Mouse (Mus musculus): ENCODE data around the gene Ly6g5c. TPM values are rescaled to one million over a fixed set of nuclear protein-coding genes. Genes with fewer than 3 reads are reported as not detected.
"Not testable (repeated sequence)": the region's sequence is repeated elsewhere in the genome, so short reads cannot be mapped to it uniquely, and the experiment has no call there.

Gene Ly6g5c
- polyA plus RNA-seq, 1 experiment, result not detected

DNA sequence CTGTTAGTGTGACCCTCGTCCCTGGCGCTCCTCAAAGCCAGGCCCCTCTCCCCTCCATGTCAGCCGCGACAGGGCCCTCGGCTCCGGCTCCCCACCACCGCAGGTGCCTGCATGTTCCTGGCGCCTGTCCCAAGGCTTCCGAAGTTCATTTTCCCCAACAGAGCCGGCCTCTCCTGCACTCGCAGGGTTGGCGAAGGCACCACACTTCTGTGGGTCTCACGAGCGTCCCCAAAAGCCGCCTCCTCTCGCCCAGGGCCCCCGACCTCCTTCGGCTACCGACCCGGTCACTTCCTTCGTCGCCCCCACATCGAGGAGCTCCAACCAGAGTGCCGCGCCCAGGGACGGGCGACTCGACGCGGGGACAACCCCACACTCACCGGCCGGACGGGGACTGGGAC lies 12.7 kb downstream of the Ly6g5c start:
- Histone ChIP-seq H3K27ac (replicated peaks; ENCODE audit: low read depth, low read length) (peak overlapping the region; percentile 56), H3K4me3 (ENCODE audit: insufficient read depth, low read depth, low read length) (peak overlapping the region; percentile 92), H3K4me1 (ENCODE audit: control insufficient read depth, insufficient read depth, insufficient read length, low read length) (peaks cover 2% of the 10 kb centered on the region; the same call in 1 of the 2 replicates)

DNA sequence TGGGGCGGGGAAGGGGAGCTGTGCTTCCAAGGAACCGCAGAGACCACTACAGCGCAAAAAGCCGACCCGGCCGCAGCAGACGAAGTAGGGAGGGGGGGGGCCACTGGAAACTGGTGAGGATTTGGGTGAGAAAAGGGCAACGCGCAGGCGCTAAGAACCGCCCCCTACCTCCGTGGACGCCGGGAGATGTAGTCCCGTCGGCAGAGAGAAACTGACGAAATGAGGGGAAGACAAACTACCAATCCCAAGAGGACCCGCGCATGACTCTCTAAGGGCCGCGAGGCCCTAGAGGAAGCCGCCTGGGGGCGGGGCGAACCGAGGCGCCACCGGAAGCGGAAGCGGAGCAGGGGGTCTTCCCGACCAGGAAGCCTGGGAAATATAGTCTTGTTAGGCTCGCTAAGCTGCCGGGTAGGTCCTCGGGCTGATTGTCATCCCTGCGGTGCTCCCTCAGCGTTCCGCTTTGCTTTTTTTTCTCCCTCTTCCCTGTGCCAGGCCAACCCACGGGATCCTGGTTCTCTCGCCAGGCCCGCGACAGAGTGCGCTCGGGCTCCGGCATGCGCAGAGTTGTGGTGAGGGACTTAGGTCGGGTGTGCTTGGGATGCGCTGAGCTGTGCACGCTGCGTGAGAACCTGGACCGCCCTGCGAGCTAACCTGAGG lies 13.2 kb downstream of the Ly6g5c start, which contains the start of gene Gpank1:
Gpank1 (plus strand) TSS at position 313 of the 657 bp plus-strand sequence.
- H3K4me1 ChIP-seq (ENCODE audit: control insufficient read depth, insufficient read depth, insufficient read length, low read length), result peaks cover 2% of the 10 kb centered on the region; the same call in 1 of the 2 replicates
- H3K27ac ChIP-seq (replicated peaks; ENCODE audit: low read depth, low read length), result peak within 1 kb of the TSS; percentile 67
- peak within 1 kb of the TSS; percentile 92 for H3K4me3 ChIP-seq (ENCODE audit: insufficient read depth, low read depth, low read length)

DNA sequence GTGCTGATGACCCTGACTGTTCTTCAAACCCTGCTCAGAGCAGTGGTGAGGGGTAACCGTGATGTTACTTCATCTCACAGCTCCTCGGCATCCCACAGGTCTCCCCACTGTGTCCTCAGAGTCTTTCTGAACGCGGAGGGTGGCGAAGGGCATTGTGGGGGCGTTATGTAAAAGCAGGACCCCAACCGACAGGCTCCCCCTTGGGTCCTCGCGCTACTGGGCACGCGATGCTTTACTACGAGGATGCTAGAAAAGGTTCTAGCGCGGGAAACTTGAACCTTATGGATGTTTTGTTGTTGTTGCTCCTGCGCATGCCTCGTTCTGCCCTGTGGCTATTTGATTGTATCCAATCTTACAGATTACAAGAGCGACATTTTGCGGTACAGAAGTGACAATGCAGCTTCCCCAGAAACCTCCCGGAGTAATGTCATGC lies 13.8 kb downstream of the Ly6g5c start, which contains the start of gene Csnk2b:
Csnk2b (minus strand) TSS at position 183 of the 433 bp plus-strand sequence.
- Histone ChIP-seq H3K27ac (replicated peaks; ENCODE audit: low read depth, low read length) (peak within 1 kb of the TSS; percentile 67), H3K4me1 (ENCODE audit: control insufficient read depth, insufficient read depth, insufficient read length, low read length) (peaks cover 3% of the 10 kb centered on the region), H3K4me3 (ENCODE audit: insufficient read depth, low read depth, low read length) (peak within 1 kb of the TSS; percentile 92)

DNA sequence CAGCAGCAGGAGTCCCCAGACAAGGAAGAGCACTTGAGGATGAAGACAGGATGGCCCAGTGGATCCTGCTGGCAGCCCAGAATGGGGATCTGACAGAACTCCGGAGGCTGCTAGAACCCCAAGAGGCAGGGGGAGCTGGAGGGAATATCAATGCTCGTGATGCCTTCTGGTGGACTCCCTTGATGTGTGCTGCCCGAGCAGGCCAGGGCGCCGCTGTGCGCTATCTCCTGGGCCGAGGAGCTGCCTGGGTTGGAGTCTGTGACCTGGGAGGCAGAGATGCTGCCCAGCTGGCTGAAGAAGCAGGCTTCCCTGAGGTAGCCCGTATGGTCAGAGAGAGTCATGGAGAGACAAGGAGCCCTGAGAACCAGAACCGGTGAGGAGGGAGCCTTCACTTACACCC lies 15.2 kb downstream of the Ly6g5c start:
- not testable (repeated sequence) for H3K27ac ChIP-seq (replicated peaks; ENCODE audit: low read depth, low read length); H3K4me3 ChIP-seq (ENCODE audit: insufficient read depth, low read depth, low read length); H3K4me1 ChIP-seq (ENCODE audit: control insufficient read depth, insufficient read depth, insufficient read length, low read length)

DNA sequence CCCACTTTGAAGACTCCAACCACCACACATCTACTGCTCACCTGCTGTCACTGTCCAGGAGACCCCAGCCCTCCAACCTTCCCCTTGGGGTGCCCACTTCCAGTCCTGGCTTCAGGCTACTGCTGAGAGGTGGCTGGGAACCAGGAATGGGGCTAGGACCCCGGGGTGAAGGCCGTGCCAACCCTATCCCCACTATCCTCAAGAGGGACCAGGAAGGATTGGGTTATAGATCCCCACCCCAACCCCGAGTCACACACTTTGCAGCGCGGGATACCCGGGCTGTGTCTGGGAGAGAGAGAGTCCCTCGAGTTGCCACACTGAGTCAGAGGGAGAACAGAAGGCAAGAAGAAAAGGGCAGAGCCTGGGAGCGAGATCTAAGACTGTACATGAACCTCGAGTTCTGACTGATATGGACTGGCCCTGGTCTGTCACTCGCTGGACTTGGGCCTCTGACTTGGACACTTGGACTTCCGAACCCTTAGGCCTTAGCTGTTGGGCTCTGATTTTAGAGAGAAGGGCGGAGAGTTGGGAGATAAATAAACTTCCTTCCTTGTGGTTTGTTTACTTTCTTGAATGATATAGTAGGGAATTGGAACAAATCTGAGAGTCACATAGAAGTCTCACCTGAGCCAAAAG lies 16.3 kb downstream of the Ly6g5c start:
- H3K4me3 ChIP-seq (ENCODE audit: insufficient read depth, low read depth, low read length); H3K4me1 ChIP-seq (ENCODE audit: control insufficient read depth, insufficient read depth, insufficient read length, low read length); H3K27ac ChIP-seq (replicated peaks; ENCODE audit: low read depth, low read length): not testable (repeated sequence)

DNA sequence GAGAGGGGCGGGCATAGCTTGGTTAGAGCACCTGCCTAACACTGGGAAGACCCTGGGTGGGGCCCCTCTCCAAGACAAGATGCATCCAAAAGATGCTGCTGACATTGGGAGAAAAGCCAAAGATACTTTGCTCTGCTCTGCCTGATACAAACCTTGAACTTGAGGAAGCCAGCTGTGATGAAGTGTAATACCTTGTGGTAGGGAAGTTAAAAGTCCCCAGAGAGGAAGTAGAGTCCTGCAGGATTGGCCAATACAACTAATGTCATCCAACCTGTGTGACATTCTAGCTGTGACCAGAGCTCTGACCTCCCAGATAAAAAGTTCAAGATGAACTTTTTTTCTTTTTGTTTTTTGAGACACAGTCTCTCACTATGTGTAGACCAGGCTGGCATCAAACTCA lies 17.0 kb downstream of the Ly6g5c start:
- no peak overlapping the region for H3K27ac ChIP-seq (replicated peaks; ENCODE audit: low read depth, low read length)
- H3K4me3 ChIP-seq (ENCODE audit: insufficient read depth, low read depth, low read length), result no peak overlapping the region
- H3K4me1 ChIP-seq (ENCODE audit: control insufficient read depth, insufficient read depth, insufficient read length, low read length), result peaks cover 9% of the 10 kb centered on the region

DNA sequence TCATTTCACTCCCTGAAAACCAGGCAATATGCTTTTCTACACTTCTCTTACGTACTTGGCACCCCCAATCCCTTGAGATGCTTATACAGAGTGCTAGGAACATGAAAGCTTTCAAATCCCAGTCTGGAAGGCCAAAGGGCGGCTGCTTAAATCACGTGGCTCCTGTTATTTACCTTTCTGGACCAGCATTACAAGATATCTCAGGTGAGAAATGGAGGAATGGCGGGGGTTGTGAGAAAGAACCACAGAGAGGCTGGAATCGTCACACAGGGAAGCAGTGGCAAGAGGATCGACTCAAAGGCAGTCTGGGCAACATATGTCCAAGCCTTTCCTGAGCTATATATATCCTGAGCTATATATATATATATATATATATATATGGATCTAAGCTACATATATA lies 17.5 kb downstream of the Ly6g5c start:
- peaks cover 7% of the 10 kb centered on the region for H3K4me1 ChIP-seq (ENCODE audit: control insufficient read depth, insufficient read depth, insufficient read length, low read length)
- H3K27ac ChIP-seq (replicated peaks; ENCODE audit: low read depth, low read length), result peak overlapping the region; percentile 90; the same call in 1 of the 2 replicates
- H3K4me3 ChIP-seq (ENCODE audit: insufficient read depth, low read depth, low read length), result peak overlapping the region; percentile 86; the same call in 1 of the 2 replicates

DNA sequence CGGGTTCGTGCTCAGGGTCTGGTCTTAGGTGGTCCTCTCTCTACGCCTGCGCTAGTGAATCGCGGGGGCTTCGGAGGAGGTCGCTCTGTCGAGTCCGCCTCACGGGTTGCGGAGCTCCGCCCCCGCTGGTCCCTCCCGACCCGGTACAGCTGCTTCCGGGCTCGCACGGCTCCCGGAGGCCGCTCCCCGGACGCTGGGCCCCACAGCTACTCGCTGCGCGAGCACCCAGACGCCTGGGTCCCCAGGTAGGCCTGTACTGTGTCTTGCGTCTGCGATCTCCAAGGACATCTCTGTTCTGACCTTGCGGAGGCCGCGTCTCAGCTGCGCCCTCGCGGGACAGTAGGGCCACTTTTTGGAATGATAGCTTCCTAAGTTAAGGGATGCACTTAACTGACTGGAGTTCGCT lies 18.1 kb downstream of the Ly6g5c start, which contains the start of gene D17H6S53E:
D17H6S53E (plus strand) TSS at position 168 of the 406 bp plus-strand sequence.
- Histone ChIP-seq H3K27ac (replicated peaks; ENCODE audit: low read depth, low read length) (peak within 1 kb of the TSS; percentile 90), H3K4me3 (ENCODE audit: insufficient read depth, low read depth, low read length) (peak within 1 kb of the TSS; percentile 86), H3K4me1 (ENCODE audit: control insufficient read depth, insufficient read depth, insufficient read length, low read length) (peaks cover 7% of the 10 kb centered on the region)

DNA sequence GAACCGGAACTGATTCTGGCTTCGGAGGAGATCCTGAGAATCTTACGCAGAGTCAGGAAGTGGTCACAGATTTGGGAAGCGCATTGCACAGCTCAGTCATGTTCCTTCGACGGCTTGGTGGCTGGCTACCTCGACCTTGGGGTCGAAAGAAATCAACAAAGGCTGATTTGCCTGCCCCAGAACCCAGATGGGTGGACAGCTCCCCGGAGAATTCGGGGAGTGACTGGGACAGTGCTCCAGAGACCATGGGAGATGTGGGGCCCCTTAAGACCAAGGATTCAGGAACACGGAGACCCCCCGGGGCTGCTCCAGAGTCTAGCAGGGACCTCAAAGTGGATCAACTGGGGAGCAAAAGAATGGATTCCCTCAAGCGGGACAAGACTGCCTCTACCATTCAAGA lies 18.9 kb downstream of the Ly6g5c start:
- H3K27ac ChIP-seq (replicated peaks; ENCODE audit: low read depth, low read length), result peak overlapping the region; percentile 90

DNA sequence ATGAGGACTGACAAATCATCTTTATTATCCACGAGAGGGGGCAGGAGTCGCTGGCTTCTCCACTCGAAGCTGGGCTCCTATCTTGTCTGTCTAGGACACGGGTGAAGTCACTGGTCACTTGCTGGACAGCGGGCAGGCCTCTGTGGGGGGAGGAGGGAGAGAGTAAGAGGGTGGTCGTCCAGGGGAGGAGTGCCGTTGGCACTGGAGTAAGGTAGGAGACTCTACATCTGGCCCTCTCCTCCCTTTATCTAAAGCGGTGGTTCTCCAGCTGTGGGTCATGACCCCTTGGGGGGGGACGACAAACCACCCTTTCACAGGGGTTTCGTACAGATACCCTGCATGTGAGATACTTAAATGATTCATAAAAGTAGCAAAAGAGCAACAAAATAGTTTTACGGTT lies 20.9 kb downstream of the Ly6g5c start:
- no peak overlapping the region for H3K27ac ChIP-seq (replicated peaks; ENCODE audit: low read depth, low read length)
- no peak overlapping the region for H3K4me3 ChIP-seq (ENCODE audit: insufficient read depth, low read depth, low read length)
- peaks cover 7% of the 10 kb centered on the region for H3K4me1 ChIP-seq (ENCODE audit: control insufficient read depth, insufficient read depth, insufficient read length, low read length)

More for the DNA sequence above, 18.9 kb downstream of the Ly6g5c start:
- Histone ChIP-seq H3K4me3 (ENCODE audit: insufficient read depth, low read depth, low read length) (peak overlapping the region; percentile 86), H3K4me1 (ENCODE audit: control insufficient read depth, insufficient read depth, insufficient read length, low read length) (peaks cover 7% of the 10 kb centered on the region)

DNA sequence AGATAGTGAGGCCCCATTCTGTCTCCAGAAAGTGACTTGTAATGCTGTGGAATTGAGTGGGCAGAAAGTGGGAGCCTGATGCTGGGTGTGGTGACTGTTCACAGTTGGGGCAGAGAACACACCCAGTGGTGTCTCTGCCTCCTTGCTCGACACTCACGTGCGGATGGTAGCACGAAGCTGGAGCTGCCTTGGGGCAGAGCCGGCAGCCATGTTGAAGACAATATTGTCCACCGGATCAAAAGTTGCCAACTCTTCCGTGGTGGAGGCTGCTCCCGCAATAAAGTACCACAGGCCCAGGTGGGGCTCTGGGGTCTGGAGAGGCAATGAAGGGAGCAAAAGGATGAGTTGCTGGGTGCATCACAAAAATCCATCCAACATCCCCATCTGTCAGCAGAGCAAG lies 23.0 kb downstream of the Ly6g5c start:
- Histone ChIP-seq H3K4me1 (ENCODE audit: control insufficient read depth, insufficient read depth, insufficient read length, low read length) (peaks cover 7% of the 10 kb centered on the region), H3K27ac (replicated peaks; ENCODE audit: low read depth, low read length) (no peak overlapping the region), H3K4me3 (ENCODE audit: insufficient read depth, low read depth, low read length) (no peak overlapping the region)

DNA sequence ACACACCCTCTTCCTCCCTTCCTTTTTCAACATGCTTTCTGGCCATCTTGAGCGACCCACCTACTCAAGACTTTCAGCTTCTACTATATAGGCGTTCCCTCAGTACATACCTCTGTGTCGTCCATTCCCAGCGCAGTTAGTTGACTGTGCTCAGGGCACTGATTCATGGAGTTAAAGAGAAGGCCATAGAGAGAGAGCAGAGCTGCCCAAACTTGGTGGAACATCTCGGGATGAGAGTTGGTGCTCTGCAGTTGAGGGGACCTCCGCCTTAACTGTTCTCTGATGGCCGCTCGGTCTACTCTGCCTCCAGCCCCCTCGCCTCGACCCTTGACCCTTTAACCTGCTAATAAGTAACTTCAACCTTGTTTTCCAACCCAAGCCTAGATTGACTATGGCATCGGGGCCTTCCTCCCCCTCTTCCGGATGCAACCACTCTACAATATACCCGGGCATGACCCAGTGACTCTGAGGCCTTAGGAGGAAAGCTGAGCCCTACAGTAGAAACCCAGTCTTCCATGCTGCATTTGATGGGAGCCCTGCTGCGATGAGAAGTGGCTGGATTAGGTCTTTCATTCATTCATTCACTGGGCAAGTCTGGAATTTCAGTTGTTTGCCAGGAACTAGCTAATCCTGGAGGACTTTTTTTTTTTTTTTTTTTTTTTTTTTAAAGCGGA lies 23.6 kb downstream of the Ly6g5c start, which contains the start of gene Apom:
Apom (minus strand) TSS at position 551 of the 674 bp plus-strand sequence.
- H3K4me1 ChIP-seq (ENCODE audit: control insufficient read depth, insufficient read depth, insufficient read length, low read length), result peaks cover 7% of the 10 kb centered on the region
- H3K4me3 ChIP-seq (ENCODE audit: insufficient read depth, low read depth, low read length), result no peak within 1 kb of the TSS
- H3K27ac ChIP-seq (replicated peaks; ENCODE audit: low read depth, low read length), result no peak within 1 kb of the TSS

DNA sequence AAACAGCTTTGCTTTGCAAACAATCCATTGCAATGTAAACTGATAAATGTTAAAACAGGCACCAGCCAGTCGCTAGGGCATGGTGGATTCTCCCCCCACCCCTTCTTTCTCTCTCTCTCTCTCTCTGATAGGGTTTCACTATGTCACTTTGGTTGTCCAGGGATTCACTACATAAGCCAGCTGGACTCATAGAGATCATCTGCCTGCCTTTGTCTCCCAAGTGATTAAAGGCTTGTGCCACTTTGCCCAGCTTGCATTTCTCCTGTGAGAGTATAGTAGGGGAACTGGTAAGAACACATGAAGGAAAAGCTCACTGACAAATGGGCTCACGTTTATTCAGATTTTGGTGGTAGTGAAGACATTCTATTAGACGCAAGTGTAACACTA lies 24.1 kb downstream of the Ly6g5c start:
- H3K27ac ChIP-seq (replicated peaks; ENCODE audit: low read depth, low read length), result no peak overlapping the region
- no peak overlapping the region for H3K4me3 ChIP-seq (ENCODE audit: insufficient read depth, low read depth, low read length)

DNA sequence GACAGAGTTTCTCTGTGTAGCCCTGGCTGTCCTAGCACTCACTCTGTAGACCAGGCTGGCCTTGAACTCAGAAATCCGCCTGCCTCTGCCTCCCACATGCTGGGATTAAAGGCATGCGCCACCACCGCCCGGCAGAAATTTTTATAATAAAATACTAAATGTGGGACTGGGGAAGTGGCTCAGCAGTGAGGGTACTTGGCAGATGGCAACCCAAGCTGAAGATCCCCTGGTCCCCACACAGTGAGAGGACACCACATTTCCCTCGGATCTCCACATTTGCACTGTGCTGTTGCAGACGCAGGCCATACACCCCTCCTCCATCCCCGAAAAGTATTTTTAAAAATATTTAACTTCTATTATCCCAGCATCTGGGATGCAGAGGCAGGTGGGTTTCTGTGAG lies 25.4 kb downstream of the Ly6g5c start:
- Histone ChIP-seq H3K4me3 (ENCODE audit: insufficient read depth, low read depth, low read length) (no peak overlapping the region), H3K4me1 (ENCODE audit: control insufficient read depth, insufficient read depth, insufficient read length, low read length) (no peaks in the 10 kb centered on the region; the same call in 1 of the 2 replicates)

More for the DNA sequence above, 24.1 kb downstream of the Ly6g5c start:
- H3K4me1 ChIP-seq (ENCODE audit: control insufficient read depth, insufficient read depth, insufficient read length, low read length), result peaks cover 4% of the 10 kb centered on the region; the same call in 1 of the 2 replicates

More for the DNA sequence above, 25.4 kb downstream of the Ly6g5c start:
- no peak overlapping the region for H3K27ac ChIP-seq (replicated peaks; ENCODE audit: low read depth, low read length)

Data from brown adipose tissue, adult 24 weeks (tissue).